Comparison of ENCODE assay signal across 7 mouse cellular contexts in the genomic region with DNA sequence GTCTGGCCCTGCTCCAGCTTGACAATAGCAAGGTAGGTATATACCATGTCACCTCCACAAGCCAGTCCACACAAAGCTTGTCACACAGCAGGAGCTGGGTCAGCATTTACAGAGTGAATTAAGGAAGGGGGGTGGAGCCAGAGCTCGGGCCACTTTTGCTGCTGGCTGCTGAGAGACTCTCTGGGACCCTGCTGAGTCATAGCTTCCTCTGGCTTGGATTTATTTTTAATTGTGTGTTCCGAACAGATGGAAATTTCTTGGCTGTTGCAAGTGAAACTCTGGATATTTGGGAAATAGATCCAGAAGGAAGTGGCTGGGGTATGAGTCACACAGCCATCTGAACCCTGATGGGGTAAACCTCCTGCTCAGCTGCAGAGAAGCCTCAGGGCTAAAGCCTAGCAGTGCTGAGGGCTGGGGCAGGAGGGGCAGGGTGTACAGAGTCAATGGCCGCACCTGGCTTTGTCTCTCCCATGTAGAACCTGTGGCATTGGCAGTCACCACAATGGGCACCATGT. TPM values are rescaled to one million over a fixed set of nuclear protein-coding genes. Genes with fewer than 3 reads are reported as not detected.
DNase-seq lines count a peak whose midpoint lies in the region; ATAC-seq and TF ChIP-seq lines count a peak whose summit lies in the region.

No protein-coding gene starts in this region.

- H3K4me3 ChIP-seq in C2C12 (ENCODE audit: insufficient read depth, poor library complexity, severe bottlenecking) (no peak overlapping the region), MEL (ENCODE audit: control insufficient read depth in 1 of 2, insufficient read depth in 1 of 2, low read depth in 2 of 2, low read length in 2 of 2) (no peak overlapping the region), myocyte (no peak overlapping the region)

- TF ChIP-seq POLR2A in MEL (IDR thresholded peaks at IDR 0.05; ENCODE audit: control insufficient read depth in 1 of 2, insufficient read depth in 1 of 2, low read depth in 1 of 2, low read length in 2 of 2, poor library complexity in 1 of 2), result no peak
- TF ChIP-seq POLR2A in myocyte (IDR thresholded peaks at IDR 0.05; ENCODE audit: insufficient read length, low read depth), result no peak

- no peaks in the 10 kb centered on the region for H3K79me2 ChIP-seq in C2C12 (ENCODE audit: control insufficient read depth, insufficient read depth)
- no peaks in the 10 kb centered on the region for H3K79me2 ChIP-seq in MEL (ENCODE audit: control insufficient read depth, insufficient read depth, low read length, poor library complexity)
- no peaks in the 10 kb centered on the region for H3K79me2 ChIP-seq in myocyte (ENCODE audit: control insufficient read depth, insufficient read depth)

- peaks cover 0 to 25% of the 10 kb centered on the region in 2 experiments; a peak in 2 of 4 replicates for H3K4me1 ChIP-seq in MEL (ENCODE audit: control insufficient read depth in 1 of 2, insufficient read depth in 2 of 2, low read length in 2 of 2)

- peak overlapping the region; percentile 58 for H3K4me2 ChIP-seq in myocyte (ENCODE audit: low read depth)

- H3K27me3 ChIP-seq in C2C12 (ENCODE audit: control insufficient read depth, insufficient read depth, insufficient read length) (no peaks in the 10 kb centered on the region), MEL (ENCODE audit: control insufficient read depth in 1 of 2, insufficient read depth in 2 of 2, low read length in 2 of 2) (no peaks in the 10 kb centered on the region), myocyte (ENCODE audit: control insufficient read depth, insufficient read depth, insufficient read length) (no peaks in the 10 kb centered on the region)

- H3K79me3 ChIP-seq in C2C12 (ENCODE audit: low read depth), result no peaks in the 10 kb centered on the region

- no peak for TF ChIP-seq EP300 in MEL (IDR thresholded peaks at IDR 0.05; ENCODE audit: low read depth in 1 of 2, low read length in 2 of 2)

- TF ChIP-seq CTCF in C2C12 (IDR thresholded peaks at IDR 0.05; ENCODE audit: control insufficient read depth, insufficient read depth, insufficient read length) (no peak), MEL (IDR thresholded peaks at IDR 0.05 in 2 of 3, conservative IDR thresholded peaks at IDR 0.05 in 1 of 3; ENCODE audit: control insufficient read depth in 1 of 3, insufficient read depth in 1 of 3, low read depth in 2 of 3, low read length in 3 of 3, poor library complexity in 1 of 3, severe bottlenecking in 1 of 3) (no peak)

- H3K27ac ChIP-seq in MEL (ENCODE audit: control insufficient read depth, low read depth, low read length), result no peak overlapping the region

- H3ac ChIP-seq in C2C12 (ENCODE audit: control insufficient read depth, insufficient read length, low read depth) (peak overlapping the region; percentile 18), myocyte (ENCODE audit: control insufficient read depth, insufficient read length) (no peak overlapping the region)

- no peaks in the 10 kb centered on the region for H3K9me3 ChIP-seq in MEL (replicated peaks; ENCODE audit: insufficient read depth, low read length)

- ATAC-seq in frontal cortex, adult (ENCODE audit: low TSS enrichment), result peak; percentile 94

- peak; percentile 40 for DNase-seq in MEL (ENCODE audit: low read depth, low spot score)
- DNase-seq in heart, postnatal 4 days, result peak; percentile 70
- peak; percentile 42 to 45 for DNase-seq in layer of hippocampus, postnatal 36 days
- no peak for DNase-seq in spleen, adult 12 weeks (ENCODE audit: low spot score)

- no peak overlapping the region for H3K9ac ChIP-seq in MEL (ENCODE audit: control insufficient read depth, low read depth, low read length, poor library complexity, severe bottlenecking)

- H3K36me3 ChIP-seq in C2C12 (ENCODE audit: control insufficient read depth, insufficient read depth) (no peaks in the 10 kb centered on the region), MEL (ENCODE audit: control insufficient read depth in 1 of 2, insufficient read depth in 2 of 2, low read length in 2 of 2) (peaks cover 0 to 9% of the 10 kb centered on the region in 2 experiments; a peak in 2 of 4 replicates), myocyte (ENCODE audit: control insufficient read depth, insufficient read depth) (no peaks in the 10 kb centered on the region)

- TF ChIP-seq RAD21 in MEL (IDR thresholded peaks at IDR 0.05; ENCODE audit: low read depth, low read length), result no peak

TF ChIP-seq in C2C12, 6 proteins besides CTCF, POLR2A, EP300 and RAD21:
- TF ChIP-seq CEBPB (IDR thresholded peaks at IDR 0.05; ENCODE audit: low read depth) (peak; percentile 74), USF1 (IDR thresholded peaks at IDR 0.05; ENCODE audit: low read depth) (no peak), MYOG (IDR thresholded peaks at IDR 0.05; ENCODE audit: control insufficient read depth, extremely low read depth, insufficient read length) (no peak), MAX (IDR thresholded peaks at IDR 0.05) (no peak), MYOD1 (IDR thresholded peaks at IDR 0.05; ENCODE audit: control insufficient read depth, insufficient read length, low read depth) (peak; percentile 97), FOSL1 (IDR thresholded peaks at IDR 0.05; ENCODE audit: insufficient read depth, low read length, poor library complexity, severe bottlenecking) (peak; percentile 87)

TF ChIP-seq in MEL, 35 proteins besides CTCF, POLR2A, EP300 and RAD21:
- TF ChIP-seq RCOR1 (IDR thresholded peaks at IDR 0.05; ENCODE audit: low read depth, low read length) (no peak), HCFC1 (IDR thresholded peaks at IDR 0.05; ENCODE audit: low read depth, low read length) (no peak), BHLHE40 (IDR thresholded peaks at IDR 0.05; ENCODE audit: borderline replicate concordance, low read depth, low read length) (no peak), GATA1 (IDR thresholded peaks at IDR 0.05; ENCODE audit: low read depth, low read length) (no peak), ZKSCAN1 (IDR thresholded peaks at IDR 0.05; ENCODE audit: low read depth, low read length) (no peak), CHD2 (IDR thresholded peaks at IDR 0.05; ENCODE audit: low read length) (no peak), CHD1 (IDR thresholded peaks at IDR 0.05; ENCODE audit: low read depth, low read length) (no peak), USF2 (IDR thresholded peaks at IDR 0.05; ENCODE audit: borderline replicate concordance in 1 of 2, insufficient read depth in 1 of 2, low read depth in 1 of 2, low read length in 2 of 2) (no peak), MAFK (IDR thresholded peaks at IDR 0.05; ENCODE audit: borderline replicate concordance, low read depth, low read length) (no peak), TCF12 (IDR thresholded peaks at IDR 0.05; ENCODE audit: low read depth, low read length) (no peak), TBP (IDR thresholded peaks at IDR 0.05; ENCODE audit: low read depth, low read length) (no peak), JUND (IDR thresholded peaks at IDR 0.05; ENCODE audit: low read depth, low read length) (no peak), ELF1 (IDR thresholded peaks at IDR 0.05; ENCODE audit: low read depth, low read length) (no peak)

TF ChIP-seq in myocyte, 11 proteins besides CTCF, POLR2A, EP300 and RAD21:
- TF ChIP-seq TCF3 (IDR thresholded peaks at IDR 0.05; ENCODE audit: insufficient read length, low read depth) (peak; percentile 94), MAX (IDR thresholded peaks at IDR 0.05; ENCODE audit: low read depth) (no peak), REST (IDR thresholded peaks at IDR 0.05; ENCODE audit: insufficient read depth, insufficient read length) (no peak), POLR2AphosphoS2 (IDR thresholded peaks at IDR 0.05; ENCODE audit: insufficient read length, low read depth) (no peak), TCF12 (IDR thresholded peaks at IDR 0.05; ENCODE audit: insufficient read depth, poor library complexity, severe bottlenecking) (peak; percentile 79), USF1 (IDR thresholded peaks at IDR 0.05; ENCODE audit: low read depth) (no peak), MYOD1 (IDR thresholded peaks at IDR 0.05; ENCODE audit: control insufficient read depth in 1 of 3, insufficient read length in 2 of 3, low read depth in 2 of 3) (peak in 2 of 3 experiments; percentile 98), CEBPB (IDR thresholded peaks at IDR 0.05; ENCODE audit: insufficient read depth, poor library complexity, severe bottlenecking) (peak; percentile 86), MYOG (IDR thresholded peaks at IDR 0.05; ENCODE audit: control insufficient read depth in 1 of 3, insufficient read depth in 1 of 3, insufficient read length in 2 of 3, low read depth in 2 of 3) (peak in 2 of 3 experiments; percentile 74 to 96), SRF (IDR thresholded peaks at IDR 0.05; ENCODE audit: control insufficient read depth, insufficient read length, low read depth) (no peak), E2F4 (IDR thresholded peaks at IDR 0.05; ENCODE audit: insufficient read depth) (no peak)

RNA-seq across cellular contexts. Expression of gene Col18a1, which starts 40.3 kb away (rescaled TPM):
- 177 TPM for polyA plus RNA-seq in C2C12 (2012; fragmentation: generic; extraction: Trizol)
- 0.33 and 0.46 TPM in 2 replicates for total RNA-seq in MEL (2012; rRNA removed)
- 1 to 10 TPM in 1 of 2 experiments, not detected in 1; 1.3 TPM for polyA plus RNA-seq in MEL (2012; ENCODE audit: insufficient read depth in 1 of 2, insufficient read length in 2 of 2, low read depth in 1 of 2, low replicate concordance in 2 of 2, missing spikeins in 1 of 2)
- 10 to 100 TPM; 70.4 to 74.9 TPM for total RNA-seq in heart, postnatal 4 days (2021)
- total RNA-seq in layer of hippocampus, postnatal 36 days (2021), result 1 to 10 TPM; 3.1 to 4.4 TPM
- polyA plus RNA-seq in myocyte (2012; fragmentation: generic; extraction: Trizol), result 402 TPM

RNA-seq across cellular contexts. Expression of gene Pofut2, which starts 52.4 kb away (rescaled TPM):
- polyA plus RNA-seq in C2C12 (2012; fragmentation: generic; extraction: Trizol) (105 TPM), MEL (2012; ENCODE audit: insufficient read depth in 1 of 2, insufficient read length in 2 of 2, low read depth in 1 of 2, low replicate concordance in 2 of 2, missing spikeins in 1 of 2) (10 to 100 TPM in 1 of 2 experiments, not detected in 1; 24.5 TPM), myocyte (2012; fragmentation: generic; extraction: Trizol) (89.9 TPM)
- 13.5 and 20.3 TPM in 2 replicates for total RNA-seq in MEL (2012; rRNA removed)
- total RNA-seq in heart, postnatal 4 days (2021), result 10 to 100 TPM; 69.1 to 71.0 TPM
- 10 to 100 TPM; 31.7 to 32.6 TPM for total RNA-seq in layer of hippocampus, postnatal 36 days (2021)

Comparison
In these comparisons a context has a peak if more than half of its experiments do, and no peak if none do; other contexts are left out.
1. RNA of gene Col18a1, which starts 40.3 kb away (total RNA-seq): 70.4 to 74.9 TPM in heart, postnatal 4 days; 3.1 to 4.4 TPM in layer of hippocampus, postnatal 36 days and 0.33 to 0.46 TPM in MEL; every median in the first group is over 10 times any median in the second.